8 mouse cellular contexts compared by ENCODE assay signal in genomic region chr5:93005815-93006341, GRCm38 (mm10). TPM values are rescaled to one million over a fixed set of nuclear protein-coding genes. Genes with fewer than 3 reads are reported as not detected.
DNase-seq lines count a peak whose midpoint lies in the region; ATAC-seq and TF ChIP-seq lines count a peak whose summit lies in the region.

No protein-coding gene starts in this region.

- H3K27me3 ChIP-seq in E14TG2a.4 (ENCODE audit: insufficient read depth, low read length) (peaks cover 8% of the 10 kb centered on the region; the same call in 1 of the 2 replicates), G1E (ENCODE audit: insufficient read depth, low read length) (peaks cover 28% of the 10 kb centered on the region)
- H3K27me3 ChIP-seq in forebrain, embryonic 13.5 days, result 0 out of 2 replicates have a peak, but pooled peaks cover 8% of the 10 kb centered on the region
- no peaks in the 10 kb centered on the region for H3K27me3 ChIP-seq in intestine, embryonic 14.5 days (replicated peaks; ENCODE audit: control insufficient read depth, insufficient read depth, low read length)
- no peaks in the 10 kb centered on the region for H3K27me3 ChIP-seq in lung, embryonic 14.5 days (ENCODE audit: insufficient read depth, low read length)
- H3K27me3 ChIP-seq in stomach, embryonic 15.5 days (replicated peaks), result no peaks in the 10 kb centered on the region

- DNase-seq in G1E (ENCODE audit: low spot score), result no peak
- DNase-seq in intestine, embryonic 14.5 days (ENCODE audit: low spot score), result peak; percentile 63
- peak; percentile 40 for DNase-seq in lung, embryonic 14.5 days
- no peak for DNase-seq in gastrocnemius, postnatal 14 days
- DNase-seq in cerebellum, postnatal 36 days, result no peak

- H3K36me3 ChIP-seq in E14TG2a.4 (ENCODE audit: insufficient read depth, low read length) (no peaks in the 10 kb centered on the region), G1E (replicated peaks) (no peaks in the 10 kb centered on the region)
- H3K36me3 ChIP-seq in forebrain, embryonic 13.5 days (ENCODE audit: poor library complexity, severe bottlenecking), result no peaks in the 10 kb centered on the region
- H3K36me3 ChIP-seq in intestine, embryonic 14.5 days (ENCODE audit: control insufficient read depth, insufficient read depth, low read length), result no peaks in the 10 kb centered on the region
- H3K36me3 ChIP-seq in lung, embryonic 14.5 days (ENCODE audit: insufficient read depth), result no peaks in the 10 kb centered on the region
- no peaks in the 10 kb centered on the region for H3K36me3 ChIP-seq in stomach, embryonic 15.5 days

- H3K27ac ChIP-seq in forebrain, embryonic 13.5 days, result no peak overlapping the region
- peak overlapping the region; percentile 48 for H3K27ac ChIP-seq in intestine, embryonic 14.5 days (ENCODE audit: low read depth)
- peak overlapping the region; percentile 83 for H3K27ac ChIP-seq in lung, embryonic 14.5 days (ENCODE audit: low read depth)
- peak overlapping the region; percentile 46 for H3K27ac ChIP-seq in stomach, embryonic 15.5 days

- 50% methylated on average over 14 of the region's 14 CpGs for WGBS in forebrain, embryonic 13.5 days
- 48% methylated on average over 14 of the region's 14 CpGs for WGBS in intestine, embryonic 14.5 days
- 39% methylated on average over 14 of the region's 14 CpGs for WGBS in lung, embryonic 14.5 days
- WGBS in stomach, embryonic 15.5 days, result 47% methylated on average over 14 of the region's 14 CpGs

- TF ChIP-seq CTCF in E14TG2a.4 (conservative IDR thresholded peaks at IDR 0.05; ENCODE audit: low read length) (no peak), G1E (IDR thresholded peaks at IDR 0.05; ENCODE audit: low read depth, low read length) (no peak)
- TF ChIP-seq CTCF in lung, embryonic 14.5 days (IDR thresholded peaks at IDR 0.05; ENCODE audit: low read depth), result no peak

- no peak overlapping the region for H3K9ac ChIP-seq in forebrain, embryonic 13.5 days
- H3K9ac ChIP-seq in intestine, embryonic 14.5 days (ENCODE audit: low read length), result peak overlapping the region; percentile 25; the same call in 1 of the 2 replicates
- H3K9ac ChIP-seq in lung, embryonic 14.5 days, result peak overlapping the region; percentile 46; the same call in 1 of the 2 replicates
- H3K9ac ChIP-seq in stomach, embryonic 15.5 days, result no peak overlapping the region

- ATAC-seq in G1E (ENCODE audit: extremely low read depth, insufficient number of reproducible peaks, low FRiP score, poor library complexity, severe bottlenecking), result no peak
- ATAC-seq in forebrain, embryonic 13.5 days, result no peak
- peak; percentile 41; the same call in 1 of the 2 replicates for ATAC-seq in intestine, embryonic 14.5 days (replicated peaks; ENCODE audit: low FRiP score, low TSS enrichment, low read depth)
- peak; percentile 44 for ATAC-seq in lung, embryonic 14.5 days (ENCODE audit: insufficient read depth)
- peak; percentile 50; the same call in 1 of the 2 replicates for ATAC-seq in stomach, embryonic 15.5 days (ENCODE audit: insufficient read depth, low FRiP score, low read depth)

- H3K9me3 ChIP-seq in E14TG2a.4 (ENCODE audit: low read length), result no peaks in the 10 kb centered on the region
- no peaks in the 10 kb centered on the region for H3K9me3 ChIP-seq in G1E (replicated peaks)
- H3K9me3 ChIP-seq in forebrain, embryonic 13.5 days (replicated peaks), result no peaks in the 10 kb centered on the region
- no peaks in the 10 kb centered on the region for H3K9me3 ChIP-seq in intestine, embryonic 14.5 days (ENCODE audit: control insufficient read depth, low read length)
- no peaks in the 10 kb centered on the region for H3K9me3 ChIP-seq in lung, embryonic 14.5 days (ENCODE audit: low read depth, low read length)
- H3K9me3 ChIP-seq in stomach, embryonic 15.5 days, result no peaks in the 10 kb centered on the region

- intact Hi-C loops in gastrocnemius, postnatal 14 days (cut with DNase I; ENCODE audit: low total_unique reads), result no loop called here

- H3K4me1 ChIP-seq in E14TG2a.4 (replicated peaks; ENCODE audit: low read depth, low read length) (peaks cover 32% of the 10 kb centered on the region), G1E (ENCODE audit: insufficient read depth, low read depth, low read length) (peaks cover 19% of the 10 kb centered on the region)
- H3K4me1 ChIP-seq in forebrain, embryonic 13.5 days, result peaks cover 4% of the 10 kb centered on the region; the same call in 1 of the 2 replicates
- H3K4me1 ChIP-seq in intestine, embryonic 14.5 days (replicated peaks; ENCODE audit: control insufficient read depth, insufficient read depth, low read length), result peaks cover 19% of the 10 kb centered on the region
- peaks cover 11% of the 10 kb centered on the region for H3K4me1 ChIP-seq in lung, embryonic 14.5 days (ENCODE audit: insufficient read depth)
- peaks cover 17% of the 10 kb centered on the region for H3K4me1 ChIP-seq in stomach, embryonic 15.5 days

- H3K4me3 ChIP-seq in E14TG2a.4 (replicated peaks; ENCODE audit: low read length), result peak overlapping the region; percentile 79
- peak overlapping the region; percentile 46; the same call in 1 of the 2 replicates for H3K4me3 ChIP-seq in G1E (ENCODE audit: low read depth, low read length)
- no peak overlapping the region for H3K4me3 ChIP-seq in forebrain, embryonic 13.5 days
- H3K4me3 ChIP-seq in intestine, embryonic 14.5 days (ENCODE audit: low read depth, low read length), result peak overlapping the region; percentile 16; the same call in 1 of the 2 replicates
- peak overlapping the region; percentile 22 for H3K4me3 ChIP-seq in lung, embryonic 14.5 days (ENCODE audit: low read depth, low read length)
- H3K4me3 ChIP-seq in stomach, embryonic 15.5 days (replicated peaks), result peak overlapping the region; percentile 27

- peak overlapping the region; percentile 38 for H3K4me2 ChIP-seq in forebrain, embryonic 13.5 days
- H3K4me2 ChIP-seq in intestine, embryonic 14.5 days (ENCODE audit: low read length), result peak overlapping the region; percentile 45
- peak overlapping the region; percentile 56 for H3K4me2 ChIP-seq in lung, embryonic 14.5 days
- H3K4me2 ChIP-seq in stomach, embryonic 15.5 days, result peak overlapping the region; percentile 44

RNA-seq across cellular contexts. Expression of gene Sowahb, which starts 38.9 kb away (rescaled TPM):
- not detected in 2 replicates for total RNA-seq in G1E (2014; fragmentation: Nextera tagmentation)
- 0.11 TPM in 1 of 2 replicates, not detected in the other for total RNA-seq in G1E (2017)
- polyA plus RNA-seq in G1E (2012), result not detected in 2 replicates
- not detected in 2 replicates for polyA plus RNA-seq in forebrain, embryonic 13.5 days (2015; fragmentation: Nextera tagmentation; extraction: Ambion mirVana)
- 3.3 and 3.9 TPM in 2 replicates for polyA plus RNA-seq in intestine, embryonic 14.5 days (2014; fragmentation: Nextera tagmentation; extraction: Ambion mirVana)
- 1.8 and 2.0 TPM in 2 replicates for polyA plus RNA-seq in lung, embryonic 14.5 days (2014; fragmentation: Nextera tagmentation; extraction: Ambion mirVana)
- 1.8 and 3.0 TPM in 2 replicates for polyA plus RNA-seq in stomach, embryonic 15.5 days (2015; fragmentation: Nextera tagmentation; extraction: Ambion mirVana)
- not detected for total RNA-seq in gastrocnemius, postnatal 14 days (2021)

Comparison
In these comparisons a context has a peak if more than half of its experiments do, and no peak if none do; other contexts are left out.
1. ATAC-seq: peak in intestine, embryonic 14.5 days (single experiment), lung, embryonic 14.5 days (single experiment) and stomach, embryonic 15.5 days (single experiment); none in G1E (single experiment) and forebrain, embryonic 13.5 days (single experiment).
2. DNase-seq: peak in intestine, embryonic 14.5 days (single experiment) and lung, embryonic 14.5 days (single experiment); none in G1E (single experiment), gastrocnemius, postnatal 14 days (single experiment) and cerebellum, postnatal 36 days (0 of 2).
3. H3K9ac ChIP-seq: peak in intestine, embryonic 14.5 days (single experiment) and lung, embryonic 14.5 days (single experiment); none in forebrain, embryonic 13.5 days (single experiment) and stomach, embryonic 15.5 days (single experiment).
4. Peak in every context shown above with its lines, with median percentiles within 50 percentile points of each other: H3K4me2 ChIP-seq.